Mouse (Mus musculus) lung, postnatal 4 days (tissue): ENCODE measurements around the gene Fbxw4.

Experiments
- DNase-seq, 2 experiments: peaks; one replicate each; pipeline ENCODE4 v3.0.0; 2021

Fbxw4 gene

GRCm38 (mm10) chr19:45659738-45660502 is at the start of gene Fbxw4:
TSS of gene Fbxw4 (minus strand) at chr19:45660312.
- DNase-seq, result peak; percentile 79 to 82

GRCm38 (mm10) chr19:45708704-45709103 is 48.6 kb upstream of the Fbxw4 start:
- DNase-seq, result peak in 1 of 2 experiments; percentile 35

GRCm38 (mm10) chr19:45696281-45696600 is 36.1 kb upstream of the Fbxw4 start:
- DNase-seq, result no peak

- DNase-seq, result no peak
Measured at GRCm38 (mm10) chr19:45695496-45696280, 35.6 kb upstream of the Fbxw4 start.

- no peak for DNase-seq
Measured at GRCm38 (mm10) chr19:45694056-45694455, 33.9 kb upstream of the Fbxw4 start.

- DNase-seq, result no peak
Measured at GRCm38 (mm10) chr19:45692211-45692610, 32.1 kb upstream of the Fbxw4 start.

- no peak for DNase-seq
Measured at GRCm38 (mm10) chr19:45691001-45691535, 31.0 kb upstream of the Fbxw4 start.

GRCm38 (mm10) chr19:45687001-45687400 is 26.9 kb upstream of the Fbxw4 start:
- DNase-seq, result no peak

- DNase-seq, result no peak
Measured at GRCm38 (mm10) chr19:45683676-45684075, 23.6 kb upstream of the Fbxw4 start.

GRCm38 (mm10) chr19:45680495-45681130 is 20.5 kb upstream of the Fbxw4 start:
- DNase-seq, result no peak

- no peak for DNase-seq
Measured at GRCm38 (mm10) chr19:45676723-45677269, 16.7 kb upstream of the Fbxw4 start.

GRCm38 (mm10) chr19:45675720-45676581 is 15.8 kb upstream of the Fbxw4 start:
- no peak for DNase-seq

- DNase-seq, result no peak
Measured at GRCm38 (mm10) chr19:45675196-45675595, 15.1 kb upstream of the Fbxw4 start.

- DNase-seq, result no peak
Measured at GRCm38 (mm10) chr19:45672971-45673370, 12.9 kb upstream of the Fbxw4 start.

GRCm38 (mm10) chr19:45668986-45669385 is 8.9 kb upstream of the Fbxw4 start:
- no peak for DNase-seq

GRCm38 (mm10) chr19:45663851-45664250 is 3.7 kb upstream of the Fbxw4 start:
- DNase-seq, result no peak

- DNase-seq, result no peak
Measured at GRCm38 (mm10) chr19:45660503-45660790, 335 bp upstream of the Fbxw4 start.

GRCm38 (mm10) chr19:45659301-45659737 is 793 bp downstream of the Fbxw4 start:
- DNase-seq, result no peak

- no peak for DNase-seq
Measured at GRCm38 (mm10) chr19:45658556-45659268, 1.4 kb downstream of the Fbxw4 start.

- no peak for DNase-seq
Measured at GRCm38 (mm10) chr19:45657828-45658227, 2.3 kb downstream of the Fbxw4 start.

GRCm38 (mm10) chr19:45656810-45657595 is 3.1 kb downstream of the Fbxw4 start:
- no peak for DNase-seq
